Mouse (Mus musculus): ENCODE results near the gene Tbx15. TPM values are rescaled to one million over a fixed set of nuclear protein-coding genes. Genes with fewer than 3 reads are reported as not detected.

Tbx15 gene
- polyA plus RNA-seq, 2 experiments, result 26.6 to 66.6 TPM

- Histone ChIP-seq H3K9ac (ENCODE audit: low read depth, low read length, severe bottlenecking) (peak overlapping the region; percentile 75), H3K4me2 (replicated peaks; ENCODE audit: low read depth, low read length, severe bottlenecking) (peak overlapping the region; percentile 69), H3K27ac (replicated peaks; ENCODE audit: low read depth, low read length) (peak overlapping the region; percentile 68), H3K27me3 (ENCODE audit: control insufficient read depth, insufficient read depth, low read length) (peaks cover 59% of the 10 kb centered on the region), H3K9me3 (ENCODE audit: control insufficient read depth, low read length) (no peaks in the 10 kb centered on the region), H3K4me3 (replicated peaks; ENCODE audit: low read length) (peak overlapping the region; percentile 48), H3K4me1 (ENCODE audit: control insufficient read depth, insufficient read depth, low read length) (peaks cover 30% of the 10 kb centered on the region), H3K36me3 (ENCODE audit: control insufficient read depth, insufficient read depth, low read length) (no peaks in the 10 kb centered on the region)
- 31% methylated on average over 8 of the region's 8 CpGs for whole genome bisulfite sequencing
- DNase-seq (ENCODE audit: low spot score) (no peak), ATAC-seq (ENCODE audit: low FRiP score, low read depth) (no peak)
- no peak for TF ChIP-seq POLR2A (IDR thresholded peaks at IDR 0.05; ENCODE audit: borderline replicate concordance, extremely low read depth, insufficient read depth, insufficient read length)
These were observed 2.3 kb downstream of the Tbx15 start for GRCm38 (mm10) chr3:99242481-99242880.

- DNase-seq (ENCODE audit: low spot score), result no peak
- H3K9me3 ChIP-seq (ENCODE audit: control insufficient read depth, low read length), result no peaks in the 10 kb centered on the region
- H3K9ac ChIP-seq (ENCODE audit: low read depth, low read length, severe bottlenecking), result no peak overlapping the region
- no peak overlapping the region for H3K4me3 ChIP-seq (replicated peaks; ENCODE audit: low read length)
- H3K27me3 ChIP-seq (ENCODE audit: control insufficient read depth, insufficient read depth, low read length), result peaks cover 51% of the 10 kb centered on the region
- ATAC-seq (ENCODE audit: low FRiP score, low read depth), result no peak
- H3K4me2 ChIP-seq (replicated peaks; ENCODE audit: low read depth, low read length, severe bottlenecking), result no peak overlapping the region
- no peak for TF ChIP-seq POLR2A (IDR thresholded peaks at IDR 0.05; ENCODE audit: borderline replicate concordance, extremely low read depth, insufficient read depth, insufficient read length)
- H3K36me3 ChIP-seq (ENCODE audit: control insufficient read depth, insufficient read depth, low read length), result no peaks in the 10 kb centered on the region
- 21% methylated on average over 3 of the region's 3 CpGs for WGBS
- H3K27ac ChIP-seq (replicated peaks; ENCODE audit: low read depth, low read length), result no peak overlapping the region
- H3K4me1 ChIP-seq (ENCODE audit: control insufficient read depth, insufficient read depth, low read length), result peaks cover 52% of the 10 kb centered on the region
These were observed 5.2 kb downstream of the Tbx15 start for GRCm38 (mm10) chr3:99245341-99245740.

GRCm38 (mm10) chr3:99246629-99247028 lies 6.4 kb downstream of the Tbx15 start:
- Histone ChIP-seq H3K36me3 (ENCODE audit: control insufficient read depth, insufficient read depth, low read length) (no peaks in the 10 kb centered on the region), H3K9ac (ENCODE audit: low read depth, low read length, severe bottlenecking) (no peak overlapping the region), H3K27ac (replicated peaks; ENCODE audit: low read depth, low read length) (no peak overlapping the region), H3K27me3 (ENCODE audit: control insufficient read depth, insufficient read depth, low read length) (peaks cover 46% of the 10 kb centered on the region; the same call in 1 of the 2 replicates), H3K9me3 (ENCODE audit: control insufficient read depth, low read length) (no peaks in the 10 kb centered on the region), H3K4me1 (ENCODE audit: control insufficient read depth, insufficient read depth, low read length) (peaks cover 49% of the 10 kb centered on the region), H3K4me2 (replicated peaks; ENCODE audit: low read depth, low read length, severe bottlenecking) (no peak overlapping the region), H3K4me3 (replicated peaks; ENCODE audit: low read length) (no peak overlapping the region)
- ATAC-seq (ENCODE audit: low FRiP score, low read depth) (no peak), DNase-seq (ENCODE audit: low spot score) (no peak)
- WGBS, result 54% methylated on average over 3 of the region's 3 CpGs
- TF ChIP-seq POLR2A (IDR thresholded peaks at IDR 0.05; ENCODE audit: borderline replicate concordance, extremely low read depth, insufficient read depth, insufficient read length), result no peak

DNA sequence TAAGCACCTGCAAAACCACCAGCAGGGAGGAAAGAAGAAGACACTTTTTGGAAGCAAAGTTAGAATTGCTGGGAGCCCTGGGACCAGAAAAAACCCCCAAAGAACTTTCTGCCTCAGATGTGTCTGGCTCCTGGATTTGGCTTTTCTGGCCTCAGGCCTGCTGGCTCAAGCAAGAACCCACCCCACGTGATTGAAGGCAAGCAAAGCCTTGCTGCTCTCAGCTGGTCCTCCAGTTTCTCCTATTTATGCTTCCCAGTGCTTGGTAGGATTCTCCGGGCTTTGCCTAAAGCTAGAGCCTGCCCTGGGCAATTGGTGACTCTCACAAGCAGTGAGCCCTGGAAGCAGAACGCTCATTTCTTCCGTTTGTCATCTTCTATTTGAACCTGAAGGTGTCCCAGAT lies 7.4 kb downstream of the Tbx15 start:
- H3K9ac ChIP-seq (ENCODE audit: low read depth, low read length, severe bottlenecking), result 0 out of 2 replicates have a peak overlapping the region, but pooled peaks have one; percentile 21
- ATAC-seq (ENCODE audit: low FRiP score, low read depth), result peak; percentile 30; the same call in 1 of the 2 replicates
- WGBS, result 8% methylated on average over 4 of the region's 4 CpGs
- no peak overlapping the region for H3K4me3 ChIP-seq (replicated peaks; ENCODE audit: low read length)
- peak overlapping the region; percentile 56 for H3K4me2 ChIP-seq (replicated peaks; ENCODE audit: low read depth, low read length, severe bottlenecking)
- H3K9me3 ChIP-seq (ENCODE audit: control insufficient read depth, low read length), result no peaks in the 10 kb centered on the region
- H3K4me1 ChIP-seq (ENCODE audit: control insufficient read depth, insufficient read depth, low read length), result peaks cover 46% of the 10 kb centered on the region
- H3K27me3 ChIP-seq (ENCODE audit: control insufficient read depth, insufficient read depth, low read length), result peaks cover 39% of the 10 kb centered on the region; the same call in 1 of the 2 replicates
- H3K27ac ChIP-seq (replicated peaks; ENCODE audit: low read depth, low read length), result peak overlapping the region; percentile 75; the same call in 1 of the 2 replicates
- no peaks in the 10 kb centered on the region for H3K36me3 ChIP-seq (ENCODE audit: control insufficient read depth, insufficient read depth, low read length)
- TF ChIP-seq POLR2A (IDR thresholded peaks at IDR 0.05; ENCODE audit: borderline replicate concordance, extremely low read depth, insufficient read depth, insufficient read length), result no peak
- DNase-seq (ENCODE audit: low spot score), result peak; percentile 59

GRCm38 (mm10) chr3:99247996-99248801 lies 8.0 kb downstream of the Tbx15 start:
- Histone ChIP-seq H3K36me3 (ENCODE audit: control insufficient read depth, insufficient read depth, low read length) (no peaks in the 10 kb centered on the region), H3K4me3 (replicated peaks; ENCODE audit: low read length) (peak overlapping the region; percentile 21), H3K4me2 (replicated peaks; ENCODE audit: low read depth, low read length, severe bottlenecking) (peak overlapping the region; percentile 56), H3K4me1 (ENCODE audit: control insufficient read depth, insufficient read depth, low read length) (peaks cover 41% of the 10 kb centered on the region), H3K9me3 (ENCODE audit: control insufficient read depth, low read length) (no peaks in the 10 kb centered on the region), H3K27me3 (ENCODE audit: control insufficient read depth, insufficient read depth, low read length) (peaks cover 38% of the 10 kb centered on the region; the same call in 1 of the 2 replicates), H3K9ac (ENCODE audit: low read depth, low read length, severe bottlenecking) (peak overlapping the region; percentile 49), H3K27ac (replicated peaks; ENCODE audit: low read depth, low read length) (peak overlapping the region; percentile 75)
- no peak for ATAC-seq (ENCODE audit: low FRiP score, low read depth)
- TF ChIP-seq POLR2A (IDR thresholded peaks at IDR 0.05; ENCODE audit: borderline replicate concordance, extremely low read depth, insufficient read depth, insufficient read length), result no peak
- WGBS, result 4% methylated on average over 28 of the region's 28 CpGs
- no peak for DNase-seq (ENCODE audit: low spot score)

Measured in limb, embryonic 14.5 days (tissue).